Mouse (Mus musculus): ENCODE measurements around the gene Gamt.
"Not testable (repeated sequence)": the region's sequence is repeated elsewhere in the genome, so short reads cannot be mapped to it uniquely, and the experiment has no call there.

The Gamt gene

GRCm38 (mm10) chr10:80258752-80259462 lies 1.9 kb downstream of the Gamt start:
- no peak for DNase-seq (ENCODE audit: low spot score)

GRCm38 (mm10) chr10:80257936-80258335 lies 2.9 kb downstream of the Gamt start:
- no peak for DNase-seq (ENCODE audit: low spot score)

GRCm38 (mm10) chr10:80255881-80256535 lies 4.8 kb downstream of the Gamt start:
- no peak for DNase-seq (ENCODE audit: low spot score)

GRCm38 (mm10) chr10:80254331-80255297 lies 6.2 kb downstream of the Gamt start:
- no peak for DNase-seq (ENCODE audit: low spot score)

- DNase-seq (ENCODE audit: low spot score), result no peak
Measured at GRCm38 (mm10) chr10:80253551-80253950, 7.3 kb downstream of the Gamt start.

- DNase-seq (ENCODE audit: low spot score), result no peak
Measured at GRCm38 (mm10) chr10:80252493-80253274, 8.1 kb downstream of the Gamt start.

GRCm38 (mm10) chr10:80252011-80252410 lies 8.8 kb downstream of the Gamt start:
- DNase-seq (ENCODE audit: low spot score), result no peak

- no peak for DNase-seq (ENCODE audit: low spot score)
Measured at GRCm38 (mm10) chr10:80250573-80250972, 10.2 kb downstream of the Gamt start.

GRCm38 (mm10) chr10:80250059-80250458 lies 10.8 kb downstream of the Gamt start:
- DNase-seq (ENCODE audit: low spot score), result no peak

GRCm38 (mm10) chr10:80248971-80249640 lies 11.7 kb downstream of the Gamt start, which contains the start of gene Ndufs7:
Gene Ndufs7, plus strand, starts transcription at chr10:80249121.
- peak; percentile 95 for DNase-seq (ENCODE audit: low spot score)

- not testable (repeated sequence) for DNase-seq (ENCODE audit: low spot score)
Measured at GRCm38 (mm10) chr10:80248437-80248836, 12.4 kb downstream of the Gamt start.

- no peak for DNase-seq (ENCODE audit: low spot score)
Measured at GRCm38 (mm10) chr10:80247849-80248248, 13.0 kb downstream of the Gamt start.

- peak; percentile 81 for DNase-seq (ENCODE audit: low spot score)
Measured at GRCm38 (mm10) chr10:80245600-80245999, 15.2 kb downstream of the Gamt start.

GRCm38 (mm10) chr10:80244791-80245399 lies 15.9 kb downstream of the Gamt start:
- DNase-seq (ENCODE audit: low spot score), result no peak

- no peak for DNase-seq (ENCODE audit: low spot score)
Measured at GRCm38 (mm10) chr10:80242607-80243006, 18.2 kb downstream of the Gamt start.

- DNase-seq (ENCODE audit: low spot score), result no peak
Measured at GRCm38 (mm10) chr10:80242088-80242487, 18.7 kb downstream of the Gamt start.

GRCm38 (mm10) chr10:80239791-80240190 lies 21.0 kb downstream of the Gamt start:
- DNase-seq (ENCODE audit: low spot score), result no peak

GRCm38 (mm10) chr10:80238306-80238705 lies 22.5 kb downstream of the Gamt start:
- no peak for DNase-seq (ENCODE audit: low spot score)

- DNase-seq (ENCODE audit: low spot score), result no peak
Measured at GRCm38 (mm10) chr10:80237020-80237419, 23.8 kb downstream of the Gamt start.

GRCm38 (mm10) chr10:80236145-80236825 lies 24.5 kb downstream of the Gamt start:
- DNase-seq (ENCODE audit: low spot score), result no peak
